In the genomic region with DNA sequence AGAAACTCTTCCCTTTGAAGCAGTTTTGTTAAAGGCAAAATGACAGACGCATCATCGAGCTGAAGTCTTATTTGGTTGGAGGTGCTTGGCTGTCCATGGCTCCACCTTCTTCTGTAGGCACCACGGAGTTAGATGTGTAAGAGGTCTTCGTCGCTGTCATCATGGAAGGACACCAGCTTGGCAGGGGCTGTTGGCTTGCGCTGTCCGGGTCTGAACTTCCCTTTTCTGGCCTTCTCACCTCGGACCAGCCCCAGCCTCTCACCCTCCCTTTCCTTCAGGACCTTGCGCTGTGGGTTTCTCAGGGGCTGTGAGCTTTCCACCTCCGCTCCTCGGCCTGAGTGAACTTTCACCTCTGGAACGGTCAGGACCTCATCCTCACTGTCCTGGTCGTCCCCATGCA, we compare ENCODE assay signal across 13 mouse cellular contexts. TPM values are rescaled to one million over a fixed set of nuclear protein-coding genes. Genes with fewer than 3 reads are reported as not detected.
"Had no signal": no experiment of that assay in that cellular context is flagged by ENCODE, and none has a peak within 500 bp of the region (broad histone marks: within the 10 kb centered on the region; RNA-seq: fewer than 3 reads in every experiment).

No protein-coding gene starts in this region.

- DNase-seq: retina, postnatal 1 day; right cerebral cortex, adult 18-20 months; right cerebral cortex, postnatal 14 days; right cerebral cortex, postnatal 25 days; right cerebral cortex, postnatal 4 days; spleen, adult 18-20 months; thymus, adult 18-20 months; thymus, adult 2 months; thymus, postnatal 14 days; thymus, postnatal 25 days; thymus, postnatal 36 days; thymus, postnatal 4 days had no signal

RNA-seq across cellular contexts. Expression of gene Slc22a1, which starts 8.0 kb away (rescaled TPM):
- total RNA-seq: neutrophil, adult 5-6 weeks had no signal
